ENCODE assay signal across 12 mouse cellular contexts in the genomic region with DNA sequence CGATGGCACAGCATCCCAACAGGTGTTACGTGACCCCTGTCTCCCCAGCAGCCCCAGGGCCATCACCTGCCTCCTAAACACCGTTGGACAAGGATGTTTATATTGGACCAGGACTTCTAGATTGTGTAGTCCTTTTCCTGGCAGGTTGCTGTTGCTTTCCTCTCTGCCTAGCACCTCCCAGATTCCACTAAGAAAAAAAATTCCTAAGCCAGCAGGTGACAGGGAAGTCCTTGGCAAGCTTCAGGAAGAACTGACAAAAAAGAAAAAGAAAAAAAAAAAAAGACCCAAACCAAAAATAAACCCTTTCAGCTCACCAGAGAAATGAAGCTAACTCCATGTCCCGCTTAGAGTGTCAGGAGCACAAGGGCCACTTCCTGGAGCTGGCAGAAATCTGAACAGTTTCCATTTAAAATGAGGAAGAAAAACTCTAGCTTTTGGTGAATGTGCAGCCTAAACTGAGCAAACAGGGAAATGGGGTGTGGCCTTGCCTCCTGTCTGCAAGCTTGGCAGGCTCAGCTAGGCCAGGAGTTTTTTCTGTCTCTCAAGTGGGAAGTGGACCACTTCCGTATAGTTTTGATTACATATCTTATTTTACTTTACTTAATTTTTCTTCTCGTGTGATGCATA. TPM values are rescaled to one million over a fixed set of nuclear protein-coding genes. Genes with fewer than 3 reads are reported as not detected.
DNase-seq lines count a peak whose midpoint lies in the region; ATAC-seq lines count a peak whose summit lies in the region.
"Had no signal": no experiment of that assay in that cellular context is flagged by ENCODE, and none has a peak within 500 bp of the region (broad histone marks: within the 10 kb centered on the region; RNA-seq: fewer than 3 reads in every experiment).

No protein-coding gene starts in this region.

- H3K27ac ChIP-seq in embryonic facial prominence, embryonic 14.5 days (replicated peaks; ENCODE audit: low read depth, low read length) = no peak overlapping the region
- H3K27ac ChIP-seq in embryonic facial prominence, embryonic 10.5 days (replicated peaks) = no peak overlapping the region
- peak overlapping the region; percentile 67 for H3K27ac ChIP-seq in lung, embryonic 15.5 days
- H3K27ac ChIP-seq in stomach, embryonic 16.5 days (ENCODE audit: low read length) = peak overlapping the region; percentile 65
- H3K27ac ChIP-seq: heart, embryonic 10.5 days; limb, embryonic 13.5 days had no signal

- no peak overlapping the region for H3K4me2 ChIP-seq in embryonic facial prominence, embryonic 14.5 days (ENCODE audit: low read depth, low read length)
- H3K4me2 ChIP-seq in lung, embryonic 15.5 days = no peak overlapping the region
- H3K4me2 ChIP-seq in stomach, embryonic 16.5 days (ENCODE audit: low read depth, low read length) = no peak overlapping the region
- H3K4me2 ChIP-seq: limb, embryonic 13.5 days had no signal

- intact Hi-C loops in gastrocnemius, postnatal 14 days (cut with DNase I; ENCODE audit: low total_unique reads) = no loop called here

- DNase-seq in embryonic facial prominence, embryonic 14.5 days (ENCODE audit: low spot score) = peak; percentile 44
- DNase-seq in embryonic facial prominence, embryonic 10.5 days (ENCODE audit: low spot score) = no peak
- peak; percentile 15 for DNase-seq in right cerebral cortex, adult 18-20 months
- DNase-seq in right cerebral cortex, adult 2 months (ENCODE audit: low spot score in 2 of 2) = no peak
- DNase-seq in cerebellum, adult 8-10 months = no peak
- no peak for DNase-seq in gastrocnemius, postnatal 14 days
- DNase-seq: cerebellum, postnatal 10 days; spleen, adult 18-20 months had no signal

- H3K27me3 ChIP-seq in embryonic facial prominence, embryonic 14.5 days (replicated peaks; ENCODE audit: control insufficient read depth, insufficient read depth, low read length) = peaks cover 7% of the 10 kb centered on the region; the same call in 1 of the 2 replicates
- H3K27me3 ChIP-seq in embryonic facial prominence, embryonic 10.5 days (replicated peaks; ENCODE audit: low read depth, poor library complexity, severe bottlenecking) = peaks cover 17% of the 10 kb centered on the region
- no peaks in the 10 kb centered on the region for H3K27me3 ChIP-seq in lung, embryonic 15.5 days
- no peaks in the 10 kb centered on the region for H3K27me3 ChIP-seq in stomach, embryonic 16.5 days (ENCODE audit: control insufficient read depth, insufficient read depth, low read length)

- no peak overlapping the region for H3K9ac ChIP-seq in embryonic facial prominence, embryonic 14.5 days (ENCODE audit: low read depth, low read length)
- no peak overlapping the region for H3K9ac ChIP-seq in lung, embryonic 15.5 days
- 0 out of 2 replicates have a peak overlapping the region, but pooled peaks have one; percentile 8 for H3K9ac ChIP-seq in stomach, embryonic 16.5 days (ENCODE audit: low read length)
- H3K9ac ChIP-seq: limb, embryonic 13.5 days had no signal

- no peaks in the 10 kb centered on the region for H3K4me1 ChIP-seq in embryonic facial prominence, embryonic 14.5 days (ENCODE audit: control insufficient read depth, insufficient read depth, low read length)
- H3K4me1 ChIP-seq in embryonic facial prominence, embryonic 10.5 days = 0 out of 2 replicates have a peak, but pooled peaks cover 3% of the 10 kb centered on the region
- peaks cover 35% of the 10 kb centered on the region for H3K4me1 ChIP-seq in lung, embryonic 15.5 days
- H3K4me1 ChIP-seq in stomach, embryonic 16.5 days (ENCODE audit: control insufficient read depth, insufficient read depth, low read length) = peaks cover 9% of the 10 kb centered on the region

- 63% methylated on average over 6 of the region's 6 CpGs for WGBS in embryonic facial prominence, embryonic 14.5 days
- 81% methylated on average over 6 of the region's 6 CpGs for WGBS in embryonic facial prominence, embryonic 10.5 days
- 38% methylated on average over 6 of the region's 6 CpGs for WGBS in lung, embryonic 15.5 days
- 55% methylated on average over 6 of the region's 6 CpGs for WGBS in stomach, embryonic 16.5 days

- no peaks in the 10 kb centered on the region for H3K36me3 ChIP-seq in embryonic facial prominence, embryonic 14.5 days (ENCODE audit: control insufficient read depth, insufficient read depth, low read length)
- H3K36me3 ChIP-seq in embryonic facial prominence, embryonic 10.5 days (replicated peaks) = no peaks in the 10 kb centered on the region
- H3K36me3 ChIP-seq in lung, embryonic 15.5 days = no peaks in the 10 kb centered on the region
- H3K36me3 ChIP-seq in stomach, embryonic 16.5 days (ENCODE audit: control insufficient read depth, insufficient read depth, low read length) = no peaks in the 10 kb centered on the region
- H3K36me3 ChIP-seq: heart, embryonic 10.5 days; limb, embryonic 13.5 days had no signal

- ATAC-seq in embryonic facial prominence, embryonic 14.5 days (ENCODE audit: low read depth) = no peak
- no peak for ATAC-seq in lung, embryonic 15.5 days (ENCODE audit: borderline replicate concordance, extremely low read depth, low FRiP score, low TSS enrichment)
- ATAC-seq in stomach, embryonic 16.5 days (ENCODE audit: insufficient read depth, low FRiP score) = no peak

- H3K9me3 ChIP-seq in embryonic facial prominence, embryonic 14.5 days (ENCODE audit: control insufficient read depth, low read length) = no peaks in the 10 kb centered on the region
- no peaks in the 10 kb centered on the region for H3K9me3 ChIP-seq in embryonic facial prominence, embryonic 10.5 days
- H3K9me3 ChIP-seq in lung, embryonic 15.5 days = no peaks in the 10 kb centered on the region
- no peaks in the 10 kb centered on the region for H3K9me3 ChIP-seq in stomach, embryonic 16.5 days (replicated peaks; ENCODE audit: control insufficient read depth, low read length)
- H3K9me3 ChIP-seq: heart, embryonic 10.5 days; limb, embryonic 13.5 days had no signal

- H3K4me3 ChIP-seq in embryonic facial prominence, embryonic 14.5 days (ENCODE audit: low read depth, low read length) = no peak overlapping the region
- H3K4me3 ChIP-seq in embryonic facial prominence, embryonic 10.5 days = no peak overlapping the region
- H3K4me3 ChIP-seq in lung, embryonic 15.5 days = no peak overlapping the region
- no peak overlapping the region for H3K4me3 ChIP-seq in stomach, embryonic 16.5 days (replicated peaks; ENCODE audit: low read length)
- H3K4me3 ChIP-seq: heart, embryonic 10.5 days; limb, embryonic 13.5 days had no signal

RNA-seq across cellular contexts. Expression of gene Tnfrsf11a, which starts 6.3 kb away (rescaled TPM):
- polyA plus RNA-seq in embryonic facial prominence, embryonic 14.5 days (2014; fragmentation: Nextera tagmentation; extraction: Ambion mirVana) = 1.7 and 1.8 TPM in 2 replicates
- 0.40 and 0.49 TPM in 2 replicates for polyA plus RNA-seq in embryonic facial prominence, embryonic 10.5 days (2016; fragmentation: Nextera tagmentation; extraction: Ambion mirVana)
- 2.4 and 2.8 TPM in 2 replicates for polyA plus RNA-seq in lung, embryonic 15.5 days (2015; fragmentation: Nextera tagmentation; extraction: Ambion mirVana)
- 1.8 and 2.2 TPM in 2 replicates for polyA plus RNA-seq in stomach, embryonic 16.5 days (2015; fragmentation: Nextera tagmentation; extraction: Ambion mirVana)
- total RNA-seq in gastrocnemius, postnatal 14 days (2021) = 1 to 10 TPM; 1.2 to 1.4 TPM

Comparison
In these comparisons a context has a peak if more than half of its experiments do, and no peak if none do; other contexts are left out.
1. DNase-seq: peak in embryonic facial prominence, embryonic 14.5 days (single experiment) and right cerebral cortex, adult 18-20 months (single experiment); none in embryonic facial prominence, embryonic 10.5 days (single experiment), right cerebral cortex, adult 2 months (0 of 2), cerebellum, adult 8-10 months (single experiment) and gastrocnemius, postnatal 14 days (single experiment).
2. H3K27ac ChIP-seq: peak in lung, embryonic 15.5 days (single experiment) and stomach, embryonic 16.5 days (single experiment); none in embryonic facial prominence, embryonic 14.5 days (single experiment) and embryonic facial prominence, embryonic 10.5 days (single experiment).